Mouse (Mus musculus): ENCODE measurements at regions not wholly inside any gene's neighbourhood (a gene's known extent, or its start where the extent isn't known, plus 50 kb on each side); places are given as distances from the start of the nearest gene placed in this dataset.

DNA sequence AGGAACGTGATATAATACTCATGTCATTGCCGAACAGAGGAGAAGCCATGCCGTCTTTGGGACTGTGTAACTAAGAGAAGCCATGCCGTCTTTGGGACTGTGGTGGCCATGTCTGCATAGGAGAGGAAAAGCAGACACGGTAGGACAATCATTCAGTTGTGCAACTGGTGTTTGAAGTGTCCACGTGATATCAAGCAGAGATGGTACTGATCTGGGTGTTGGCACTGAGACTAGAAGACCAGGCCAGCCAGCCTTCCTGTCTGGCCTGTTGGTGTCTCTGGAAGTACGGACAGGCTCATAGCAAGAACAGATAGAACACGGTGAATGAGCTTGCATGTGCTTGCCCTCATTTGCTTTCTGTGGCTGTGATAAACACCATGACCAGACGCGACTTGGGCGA lies 175.7 kb downstream of the Slc38a4 start:
- no peak for DNase-seq (ENCODE audit: low spot score)

DNA sequence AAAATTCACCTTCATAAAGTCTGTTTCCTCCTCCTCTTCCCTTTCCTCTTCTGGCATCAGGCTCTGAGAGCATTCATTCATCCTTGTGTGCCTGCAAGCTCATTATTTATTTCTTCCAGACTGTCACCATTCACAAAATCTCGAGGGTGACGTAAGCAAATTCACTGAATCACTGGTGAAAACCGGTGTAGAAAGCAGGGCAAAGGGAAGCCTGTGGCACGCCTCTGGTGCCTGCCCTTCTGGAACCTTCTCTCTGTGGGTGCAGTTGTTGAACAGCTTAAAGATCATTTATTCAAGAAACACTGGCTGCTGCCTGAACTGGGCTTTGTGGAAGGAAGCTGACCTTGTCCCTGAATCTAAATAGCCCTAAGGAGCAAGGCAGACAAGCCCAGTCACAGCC lies 177.0 kb downstream of the Slc38a4 start:
- DNase-seq (ENCODE audit: low spot score), result no peak

- DNase-seq (ENCODE audit: low spot score), result no peak
Measured at GRCm38 (mm10) chr15:96877931-96878330, 177.8 kb downstream of the Slc38a4 start.

DNA sequence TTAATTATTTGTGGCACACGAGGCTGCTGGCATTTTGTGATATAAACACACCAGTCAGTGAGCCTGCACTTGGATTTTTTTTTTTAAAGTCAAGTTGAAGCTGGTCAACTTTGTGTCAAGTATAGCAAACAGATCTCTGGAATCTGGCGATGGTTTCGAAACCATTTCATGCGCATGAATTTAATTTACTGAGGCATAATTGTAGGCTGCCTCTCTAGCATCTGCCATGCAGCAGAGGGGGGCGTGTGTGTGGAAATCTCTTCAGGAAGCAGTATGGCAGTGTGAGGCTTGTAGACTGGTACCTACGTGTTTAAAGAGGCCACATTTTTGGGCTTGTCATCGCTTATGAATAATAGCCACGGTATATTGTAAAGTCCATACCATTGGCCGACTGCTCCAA lies 177.7 kb upstream of the Slc38a2 start:
- no peak for DNase-seq (ENCODE audit: low spot score)

DNA sequence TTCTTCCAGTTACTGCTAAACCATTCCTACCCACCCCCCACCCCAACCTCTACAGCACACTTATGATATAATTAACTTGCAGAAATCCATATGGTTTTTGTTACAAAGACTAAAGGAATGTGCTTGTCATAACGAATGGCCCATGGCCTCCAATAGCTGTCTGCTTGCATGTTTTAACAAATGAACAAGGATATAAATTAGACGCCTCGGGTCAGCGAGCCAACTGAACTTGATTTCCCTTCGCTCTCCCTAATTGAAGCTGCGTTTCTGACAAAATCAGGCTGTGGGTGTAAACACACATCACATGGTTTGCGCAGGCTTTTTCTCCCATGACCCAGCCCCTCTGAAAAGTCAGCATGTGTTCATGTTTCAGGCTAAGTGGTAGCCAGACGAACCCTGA lies 174.6 kb upstream of the Slc38a2 start:
- DNase-seq (ENCODE audit: low spot score), result no peak

DNA sequence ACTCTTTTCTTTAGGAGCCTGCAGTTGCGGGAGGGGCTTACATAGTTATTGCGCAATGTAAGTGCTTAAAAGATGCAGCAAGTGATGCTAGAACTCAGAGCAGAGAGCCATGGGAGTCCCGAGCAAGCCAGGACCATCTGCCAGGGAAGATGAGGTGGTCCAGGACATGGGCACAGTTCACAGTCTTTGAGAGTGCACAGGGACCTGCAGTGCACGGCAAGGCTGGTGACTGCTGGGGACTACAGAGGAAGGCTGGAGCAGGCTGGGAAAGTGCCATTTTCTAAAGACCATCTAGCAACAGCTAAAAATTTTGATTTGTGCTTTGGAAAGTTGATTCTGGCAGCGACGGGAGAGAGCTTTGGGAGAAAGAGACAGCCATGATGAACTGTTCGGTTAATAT lies 174.0 kb upstream of the Slc38a2 start:
- no peak for DNase-seq (ENCODE audit: low spot score)

DNA sequence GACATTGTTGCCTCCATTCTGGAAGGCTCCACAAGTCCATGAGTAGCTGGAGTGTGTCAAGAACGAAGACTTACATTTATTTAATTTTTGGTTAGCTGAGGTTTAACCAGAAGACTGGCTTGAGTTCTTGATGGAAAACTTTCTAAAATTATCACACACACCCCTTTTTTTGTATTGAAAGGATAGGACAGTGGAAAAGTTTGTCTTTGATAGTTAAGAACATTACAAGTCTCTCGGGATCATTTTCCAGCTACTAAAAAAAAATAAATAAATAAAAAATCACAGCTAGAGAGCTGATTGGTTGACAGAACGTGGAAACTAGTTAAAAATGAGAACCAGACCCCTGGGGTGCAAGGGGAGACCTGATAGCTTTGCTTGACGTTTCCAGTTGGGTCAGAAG lies 173.6 kb upstream of the Slc38a2 start:
- no peak for DNase-seq (ENCODE audit: low spot score)

DNA sequence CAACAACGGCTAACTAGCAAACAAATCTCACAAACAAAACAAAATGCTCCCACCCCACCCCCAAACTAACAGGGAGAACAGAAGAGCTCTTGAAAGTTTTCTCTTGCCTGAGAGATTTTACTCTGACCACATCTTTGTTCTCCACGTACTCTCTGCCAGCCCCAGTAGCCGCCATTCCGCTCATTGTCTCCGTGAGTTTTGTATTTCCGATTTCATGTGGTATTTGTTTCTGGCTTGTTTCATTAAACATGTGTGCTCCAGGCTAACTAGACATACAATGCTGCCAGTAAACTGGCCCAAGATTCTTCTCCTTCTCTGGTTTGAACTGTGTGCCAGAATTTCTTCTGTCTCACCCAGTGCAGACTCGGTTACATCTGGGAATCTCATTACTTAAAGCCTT lies 168.2 kb upstream of the Slc38a2 start:
- no peak for DNase-seq (ENCODE audit: low spot score)

DNA sequence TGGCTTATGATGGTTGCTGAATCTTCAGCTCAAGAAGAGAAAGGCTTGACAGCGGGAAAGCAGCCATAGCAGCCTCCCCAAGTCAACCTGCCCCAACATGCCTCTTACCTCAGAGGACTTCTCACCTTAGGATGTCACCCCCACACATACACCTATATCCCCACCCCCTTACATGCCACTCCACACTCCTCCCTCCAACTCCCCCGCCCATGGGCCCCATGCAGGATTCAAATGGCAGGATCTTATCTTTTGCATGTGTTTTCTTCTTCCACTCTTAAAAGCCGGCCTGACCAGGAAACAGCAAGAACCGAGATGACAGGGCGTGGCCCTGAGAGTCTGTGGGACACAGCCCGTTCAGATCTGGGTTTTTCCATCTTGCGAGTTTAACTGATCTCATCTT lies 166.4 kb upstream of the Slc38a2 start:
- no peak for DNase-seq (ENCODE audit: low spot score)

DNA sequence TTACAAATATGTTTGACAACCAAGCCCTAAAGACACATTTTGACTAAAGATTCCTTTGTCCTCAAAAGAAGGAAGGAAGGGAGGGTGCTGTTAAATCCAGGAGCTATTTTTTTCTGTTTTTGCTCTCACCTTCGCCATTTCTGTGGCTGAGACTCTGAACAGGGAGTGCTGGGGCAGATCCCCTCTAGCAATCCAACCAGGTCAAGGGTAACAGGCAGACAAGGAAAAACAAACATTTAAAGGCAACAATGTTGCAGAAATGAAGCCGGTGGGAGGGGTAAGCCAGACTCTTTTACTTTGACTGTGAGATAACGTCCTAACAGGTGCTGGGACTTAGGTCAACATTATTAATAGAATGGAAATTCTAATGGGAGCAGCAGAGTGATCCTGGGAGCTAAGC lies 158.2 kb upstream of the Slc38a2 start:
- DNase-seq (ENCODE audit: low spot score), result no peak

- no peak for DNase-seq (ENCODE audit: low spot score)
Measured at GRCm38 (mm10) chr15:96851970-96852768, 152.6 kb upstream of the Slc38a2 start.

DNA sequence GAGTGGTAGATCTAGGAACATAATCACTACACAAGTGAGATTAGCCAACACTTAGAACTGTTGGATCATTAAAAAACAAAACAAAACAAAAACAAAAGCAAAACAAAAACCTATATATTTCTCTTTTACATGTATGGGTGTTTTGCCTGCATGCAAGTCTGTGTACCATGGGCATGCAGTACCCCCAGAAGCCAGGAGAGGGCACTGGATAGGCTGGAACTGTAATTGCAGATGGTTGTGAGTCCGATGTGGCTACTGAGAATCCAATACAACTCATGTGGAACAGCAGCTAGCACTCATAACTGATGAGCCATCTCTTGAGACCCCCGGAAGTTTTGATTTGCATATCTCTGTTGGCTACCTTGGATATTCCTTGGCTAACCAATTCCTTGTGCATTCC lies 148.6 kb upstream of the Slc38a2 start:
- peak; percentile 26 for DNase-seq (ENCODE audit: low spot score)

DNA sequence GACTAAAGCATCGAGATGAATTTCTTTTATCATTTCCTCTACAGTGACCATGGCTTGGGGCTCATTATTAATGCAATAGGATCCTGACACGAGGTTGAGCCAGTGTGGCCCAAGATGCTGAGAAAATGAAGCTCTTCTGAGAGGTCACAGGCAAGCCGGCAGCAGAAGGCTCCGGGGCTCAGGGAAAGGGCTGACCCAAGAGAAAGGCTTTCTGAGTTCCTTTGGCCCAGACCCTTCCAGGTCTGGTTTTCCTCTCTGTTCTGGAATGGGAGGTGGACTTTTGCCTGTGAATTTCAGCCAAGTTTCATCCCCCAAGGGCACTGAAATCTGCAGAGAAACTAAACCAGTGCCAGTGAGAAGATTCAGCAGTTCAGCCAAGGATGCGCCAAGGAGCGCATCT lies 145.7 kb upstream of the Slc38a2 start:
- no peak for DNase-seq (ENCODE audit: low spot score)

DNA sequence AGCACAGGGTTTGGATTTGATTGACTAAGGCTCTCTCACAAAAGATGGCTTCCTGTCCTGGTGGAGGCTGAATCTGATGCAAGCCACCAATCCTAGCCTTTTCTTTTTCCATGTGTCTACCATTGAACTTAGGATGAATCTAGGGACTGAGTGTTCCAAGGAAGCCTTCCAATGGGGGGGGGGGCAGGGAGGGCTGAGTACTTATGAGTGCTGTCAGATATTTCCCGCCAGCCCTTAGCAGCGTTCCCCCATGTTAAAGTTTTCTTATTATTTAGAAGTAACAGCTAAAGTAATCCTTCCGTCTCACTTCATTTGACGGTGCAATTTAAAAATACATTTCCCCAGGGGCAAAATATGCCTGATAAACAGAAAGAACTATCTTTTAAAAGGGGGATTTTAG lies 144.8 kb upstream of the Slc38a2 start:
- no peak for DNase-seq (ENCODE audit: low spot score)

- DNase-seq (ENCODE audit: low spot score), result no peak
Measured at GRCm38 (mm10) chr15:96843589-96843988, 144.1 kb upstream of the Slc38a2 start.

GRCm38 (mm10) chr15:96842881-96843280 lies 143.4 kb upstream of the Slc38a2 start:
- no peak for DNase-seq (ENCODE audit: low spot score)

- no peak for DNase-seq (ENCODE audit: low spot score)
Measured at GRCm38 (mm10) chr15:96836670-96837069, 137.1 kb upstream of the Slc38a2 start.

- no peak for DNase-seq (ENCODE audit: low spot score)
Measured at GRCm38 (mm10) chr15:96834862-96835261, 135.3 kb upstream of the Slc38a2 start.

DNA sequence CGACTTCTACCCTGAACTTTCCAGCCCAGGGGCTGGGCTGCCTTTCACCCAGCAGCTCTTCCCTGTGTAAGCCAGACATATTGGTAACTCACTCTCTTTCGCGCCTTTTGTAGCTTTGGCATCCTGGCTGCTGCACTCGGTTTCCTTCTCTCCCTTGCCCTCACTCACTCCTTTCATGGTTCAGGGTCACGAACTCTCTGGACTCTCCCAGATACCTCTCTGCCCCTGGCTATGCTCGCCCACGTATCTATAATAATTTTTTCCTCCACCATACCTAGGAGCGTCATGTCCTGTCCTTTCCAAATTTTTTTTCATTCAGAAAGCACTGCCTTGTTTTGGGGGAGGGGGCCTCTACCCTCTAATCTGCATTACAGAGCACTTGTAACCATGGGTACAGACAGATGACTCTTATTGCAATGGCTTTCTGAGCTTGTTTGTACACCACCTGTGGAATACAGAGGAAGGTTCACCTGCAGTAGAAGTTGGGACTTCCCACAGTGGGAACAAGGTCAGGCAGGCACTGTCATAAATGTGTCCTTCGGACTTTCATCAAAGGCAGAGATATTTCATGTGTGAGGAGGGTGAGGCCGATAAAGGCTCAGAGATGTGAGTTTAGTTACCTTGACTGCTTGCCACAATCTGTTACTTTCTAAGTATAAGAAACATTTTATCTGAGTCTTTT lies 134.8 kb upstream of the Slc38a2 start:
- no peak for DNase-seq (ENCODE audit: low spot score)

DNA sequence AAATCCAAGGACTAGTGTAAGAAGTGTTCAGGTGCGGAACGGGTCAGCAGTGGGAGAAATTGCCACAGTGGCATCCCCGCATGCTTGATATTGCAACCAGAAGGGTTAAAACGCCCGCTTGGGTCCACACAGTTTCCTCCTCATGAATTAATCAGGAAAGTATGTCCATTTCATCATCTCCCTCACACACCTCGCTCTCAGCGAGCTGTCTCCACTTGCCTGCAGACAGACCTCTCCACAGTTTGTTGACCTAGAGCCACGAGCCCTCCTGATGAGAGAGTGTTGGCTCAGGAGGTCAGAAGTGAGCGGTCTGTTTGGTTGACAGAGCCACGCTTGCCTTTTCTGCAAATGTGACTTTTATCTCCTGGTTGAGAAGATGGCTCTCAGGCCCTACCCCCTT lies 132.9 kb upstream of the Slc38a2 start:
- DNase-seq (ENCODE audit: low spot score), result no peak

GRCm38 (mm10) chr15:96831256-96831655 lies 131.7 kb upstream of the Slc38a2 start:
- no peak for DNase-seq (ENCODE audit: low spot score)

DNA sequence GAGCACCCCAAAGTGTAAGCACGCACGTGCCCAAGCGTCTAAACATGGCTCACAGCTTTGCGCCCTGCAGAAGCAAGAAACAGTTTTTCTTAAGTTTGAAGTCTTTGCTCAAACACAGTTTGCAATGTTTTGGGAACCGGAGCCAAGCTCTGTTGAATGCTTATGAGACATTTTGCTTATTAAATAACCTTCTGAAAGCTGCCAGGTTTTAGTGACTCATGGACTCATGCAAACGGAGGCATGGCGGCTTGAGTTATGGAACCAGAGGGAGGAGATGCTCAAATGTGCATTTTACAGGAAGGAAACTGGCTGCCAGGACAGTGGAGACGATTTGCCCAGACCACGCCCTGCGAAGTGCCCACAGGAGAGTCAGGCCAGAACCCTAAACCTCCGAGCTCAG lies 131.0 kb upstream of the Slc38a2 start:
- DNase-seq (ENCODE audit: low spot score), result no peak

- no peak for DNase-seq (ENCODE audit: low spot score)
Measured at GRCm38 (mm10) chr15:96829941-96830340, 130.4 kb upstream of the Slc38a2 start.

DNA sequence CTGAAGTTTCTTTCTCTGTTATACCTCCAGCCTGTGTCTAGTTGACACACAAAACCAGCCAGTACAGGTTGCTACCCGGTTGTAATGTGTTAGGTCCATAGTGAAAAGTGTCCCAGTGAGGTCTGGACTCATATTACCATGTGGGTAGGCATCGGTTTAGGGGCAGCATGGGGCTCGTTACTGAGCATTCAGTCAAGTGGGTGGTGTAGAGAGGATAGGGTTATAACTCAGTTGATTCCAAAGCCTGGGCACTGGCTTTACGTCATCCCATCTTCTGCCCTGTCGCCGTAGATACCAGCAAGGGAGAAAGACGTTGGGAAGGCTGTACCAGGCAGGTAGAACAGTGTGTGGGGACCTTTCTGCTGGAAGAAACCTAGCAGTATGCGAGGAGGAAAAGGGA lies 129.2 kb upstream of the Slc38a2 start:
- DNase-seq (ENCODE audit: low spot score), result no peak

All from c-Kit-positive CD71-positive TER-119-positive erythroid progenitor cells, embryonic 14.5 days (primary cell).